Mouse (Mus musculus): ENCODE results near the gene Rbp3. TPM values are rescaled to one million over a fixed set of nuclear protein-coding genes. Genes with fewer than 3 reads are reported as not detected.

The Rbp3 gene
- polyA plus RNA-seq (2017; shearing (Covaris generic)), result not detected

DNA sequence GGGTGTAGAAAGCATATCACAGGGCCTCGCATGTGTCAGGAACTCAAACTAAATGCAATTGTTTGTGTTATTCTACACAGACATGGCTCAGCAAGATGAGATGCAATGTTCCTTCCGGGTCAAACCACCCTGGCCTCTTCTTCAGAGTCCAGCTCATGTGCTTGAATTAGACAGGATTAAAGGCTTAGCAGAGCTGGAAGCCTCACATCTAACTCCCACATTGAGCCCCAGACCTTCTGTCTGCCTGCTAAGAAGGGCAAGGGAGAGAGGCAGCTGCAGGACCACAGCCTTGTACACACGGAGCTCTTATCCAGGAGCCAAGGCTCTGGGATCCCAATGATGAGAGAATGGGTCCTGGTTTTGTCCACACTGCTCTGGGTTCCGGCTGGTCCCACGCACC is at the start of gene Rbp3:
Gene Rbp3, plus strand, starts transcription at position 243 of the 400 bp plus-strand sequence.
- ATAC-seq, result no peak

DNA sequence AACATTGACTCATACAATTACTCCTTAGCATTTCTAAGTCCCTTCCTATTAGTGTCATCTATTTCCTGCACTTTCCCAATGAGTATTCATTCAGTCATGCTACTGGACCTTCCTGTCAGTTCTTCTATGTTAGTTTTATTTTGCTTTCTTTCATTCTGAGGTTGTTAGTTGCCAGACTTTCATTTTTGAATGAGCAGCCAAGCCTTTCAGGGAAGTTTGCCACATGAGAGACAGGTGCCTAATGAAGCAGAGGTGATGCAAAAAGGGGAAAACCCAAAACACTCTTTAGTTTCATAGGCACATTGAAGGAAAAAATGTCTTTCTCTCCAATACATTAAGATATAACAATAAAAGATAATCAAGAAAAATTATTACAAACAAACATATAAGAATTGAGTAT is 49.0 kb upstream of the Rbp3 start:
- no peak for ATAC-seq

DNA sequence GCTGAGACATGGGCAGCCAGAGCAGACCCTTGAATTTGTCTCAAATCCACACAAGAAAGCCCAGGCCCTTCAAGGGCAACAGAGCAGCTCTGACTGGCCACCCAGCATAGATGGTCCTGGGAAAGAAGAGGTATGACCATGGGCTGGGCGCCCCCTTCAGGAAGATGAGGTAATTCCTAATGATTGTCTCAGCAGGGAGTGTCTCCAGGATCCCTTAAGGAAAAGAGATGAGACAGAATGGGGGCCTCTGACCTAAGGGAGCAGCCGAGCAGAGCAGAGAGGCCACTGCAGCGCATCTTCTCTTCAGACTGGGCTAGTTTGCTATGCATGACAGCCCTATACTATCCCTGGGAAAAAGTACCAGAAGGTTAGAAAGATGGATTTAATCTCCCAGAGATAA is 40.1 kb upstream of the Rbp3 start:
- ATAC-seq, result no peak

DNA sequence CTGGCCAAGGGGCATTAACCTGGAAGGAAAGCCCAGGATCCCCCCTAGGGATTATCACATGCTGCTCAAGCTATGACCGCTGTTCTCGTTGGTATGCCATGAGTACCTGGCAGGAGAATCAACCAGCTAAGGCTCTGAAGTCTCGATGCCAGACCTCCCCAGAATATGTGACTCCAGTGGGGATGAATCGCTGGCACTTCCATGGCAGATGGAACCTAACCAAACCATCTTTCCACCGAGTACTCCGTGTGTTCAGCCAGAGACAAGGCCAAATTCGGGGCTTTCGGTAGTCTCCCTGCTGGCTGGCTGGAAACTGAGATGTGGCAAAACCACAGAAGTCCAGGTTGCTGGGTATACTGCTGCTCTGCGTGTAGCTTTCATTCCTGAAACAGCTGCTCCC is 39.6 kb upstream of the Rbp3 start:
- no peak for ATAC-seq

DNA sequence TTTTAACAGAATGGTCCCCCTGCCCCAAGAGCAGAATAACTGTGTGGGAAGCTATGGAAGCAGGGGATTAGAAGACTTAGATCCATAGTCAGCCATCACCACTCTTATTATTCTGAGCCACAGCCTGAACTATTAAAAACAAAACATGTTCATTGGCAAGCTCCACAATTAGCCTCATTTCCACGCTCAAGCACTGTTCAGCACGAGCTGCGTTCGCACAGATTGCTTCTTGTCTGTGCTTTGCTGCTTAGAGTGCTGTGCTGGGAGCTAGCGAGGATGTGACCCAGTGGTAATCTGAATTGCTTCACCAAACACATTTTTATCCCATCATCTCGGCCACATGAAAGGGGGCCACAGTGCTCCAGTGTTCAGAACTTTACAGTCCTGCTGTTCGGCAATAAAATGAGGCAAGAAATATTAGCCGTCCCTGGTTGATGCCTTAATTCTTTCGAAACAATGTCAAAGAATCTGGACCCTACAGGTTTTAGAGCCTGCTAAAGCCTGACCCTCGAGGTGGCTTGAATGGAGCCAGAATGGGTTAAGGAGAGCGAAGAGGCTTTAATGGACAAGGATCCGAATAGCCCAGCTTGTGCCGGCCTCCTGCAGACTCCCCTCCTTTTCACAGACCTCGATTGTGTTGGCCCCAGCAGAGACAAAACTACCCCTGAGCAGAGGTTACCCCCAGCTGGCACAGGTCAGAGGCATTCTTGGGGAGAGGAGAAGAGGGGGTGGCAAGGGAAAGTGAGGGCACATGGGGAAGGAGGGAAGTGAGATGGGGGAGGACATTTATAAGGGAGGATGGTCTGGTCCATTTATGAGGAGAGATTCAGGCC is 32.9 kb upstream of the Rbp3 start:
- no peak for ATAC-seq

DNA sequence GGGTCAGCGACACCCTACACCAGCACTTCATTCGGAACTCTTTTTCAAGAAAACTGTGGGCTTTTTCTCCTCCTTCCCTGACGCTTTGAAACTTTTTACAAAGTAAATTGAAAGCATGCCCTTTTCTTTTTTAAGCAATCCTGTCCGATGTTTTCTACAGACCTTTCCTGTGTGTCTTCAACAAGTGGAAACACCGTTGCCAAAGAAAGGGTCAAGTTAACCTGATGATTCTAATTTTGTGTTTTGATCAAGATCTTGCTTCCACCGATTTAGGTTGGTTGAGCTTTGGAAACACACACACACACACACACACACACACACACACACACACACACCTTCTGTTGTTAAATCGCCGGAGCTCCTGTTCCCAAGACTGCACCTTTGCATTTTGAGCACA is 31.0 kb upstream of the Rbp3 start:
- no peak for ATAC-seq

DNA sequence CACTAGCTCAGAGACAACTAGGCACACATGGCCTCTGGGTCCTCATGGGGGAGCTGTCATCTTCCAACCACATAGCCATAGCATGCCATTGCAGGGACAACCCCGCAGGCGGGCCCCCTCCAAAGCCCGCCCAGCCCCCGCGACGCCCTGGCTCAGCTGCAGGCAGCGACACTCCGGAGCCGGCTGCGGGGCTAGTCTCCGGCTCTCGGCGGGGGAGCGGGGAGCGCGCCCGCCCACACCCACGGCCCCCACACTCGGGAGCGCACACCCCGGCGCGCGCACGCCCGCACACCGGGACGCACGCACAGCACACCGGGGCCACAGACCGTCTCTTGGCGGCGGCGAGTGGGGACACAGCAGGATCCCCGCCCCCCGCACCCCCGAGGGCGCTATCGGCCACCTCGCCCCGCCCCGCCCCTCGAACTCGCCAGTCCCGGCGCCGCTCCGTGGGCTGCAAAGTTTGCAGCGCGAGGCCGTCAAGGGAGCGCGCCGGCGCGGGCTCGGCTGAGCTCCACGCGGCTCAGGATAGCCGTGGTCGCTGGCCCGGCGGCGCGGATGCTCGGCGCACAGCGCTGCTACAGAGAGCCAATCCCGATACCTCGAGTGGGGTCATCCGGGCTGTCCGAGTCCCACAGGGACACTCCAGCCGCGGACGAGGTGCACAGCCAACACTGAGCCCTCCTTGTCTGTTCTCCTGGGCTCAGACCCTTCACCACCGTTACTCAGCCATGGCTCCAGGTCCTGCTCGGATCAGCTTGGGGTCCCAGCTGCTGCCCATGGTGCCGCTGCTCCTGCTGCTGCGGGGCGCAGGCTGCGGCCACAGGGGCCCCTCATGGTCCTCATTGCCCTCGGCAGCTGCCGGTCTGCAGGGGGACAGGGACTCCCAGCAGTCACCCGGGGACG is 30.4 kb upstream of the Rbp3 start, which contains the start of gene Gdf10:
Gene Gdf10, plus strand, starts transcription at position 420 of the 903 bp plus-strand sequence.
- ATAC-seq, result no peak

DNA sequence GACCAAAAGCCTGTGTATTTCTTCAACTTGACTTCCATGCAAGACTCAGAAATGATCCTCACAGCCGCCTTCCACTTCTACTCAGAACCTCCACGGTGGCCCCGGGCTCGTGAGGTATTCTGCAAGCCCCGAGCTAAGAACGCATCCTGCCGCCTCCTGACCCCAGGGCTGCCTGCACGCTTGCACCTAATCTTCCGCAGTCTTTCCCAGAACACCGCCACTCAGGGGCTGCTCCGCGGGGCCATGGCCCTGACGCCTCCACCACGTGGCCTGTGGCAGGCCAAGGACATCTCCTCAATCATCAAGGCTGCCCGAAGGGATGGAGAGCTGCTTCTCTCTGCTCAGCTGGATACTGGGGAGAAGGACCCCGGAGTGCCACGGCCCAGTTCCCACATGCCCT is 21.9 kb upstream of the Rbp3 start:
- ATAC-seq, result no peak

DNA sequence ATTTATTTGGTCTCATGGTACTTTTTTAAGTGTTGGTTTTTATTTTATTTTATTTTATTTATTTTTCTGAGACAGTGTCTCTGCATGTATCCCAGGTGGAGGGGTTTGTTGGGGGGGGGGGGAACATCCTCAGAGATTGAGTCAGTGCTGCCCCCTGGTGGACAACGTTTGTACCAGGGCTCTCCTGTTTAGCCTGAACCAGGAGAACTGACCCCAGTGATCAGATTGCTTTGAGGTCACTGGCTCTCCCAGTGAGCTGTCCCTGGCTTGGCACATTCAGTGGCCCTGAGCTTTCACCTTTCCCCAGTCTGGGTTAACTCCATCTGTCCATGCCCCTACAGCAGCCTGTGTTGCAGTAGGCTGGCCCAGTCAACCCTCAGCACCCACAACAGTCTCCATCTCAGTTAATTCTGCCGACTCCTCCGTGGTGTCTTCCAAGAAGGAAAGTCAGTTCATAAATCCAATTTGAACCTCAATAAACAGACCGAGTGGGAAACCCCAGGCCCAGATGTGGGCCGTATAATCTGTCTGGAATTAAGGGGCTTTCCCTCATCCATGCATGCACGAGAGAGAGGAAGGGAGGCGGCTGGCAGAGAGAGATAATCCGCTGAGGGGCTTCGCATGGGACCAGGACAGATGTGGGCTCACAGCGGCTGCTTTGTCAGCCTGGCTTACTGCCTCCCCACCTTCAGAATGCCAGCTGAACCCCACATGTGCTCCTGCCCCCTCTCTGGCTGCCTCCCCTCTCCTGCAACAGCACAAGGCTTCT is 20.7 kb upstream of the Rbp3 start:
- ATAC-seq, result no peak

DNA sequence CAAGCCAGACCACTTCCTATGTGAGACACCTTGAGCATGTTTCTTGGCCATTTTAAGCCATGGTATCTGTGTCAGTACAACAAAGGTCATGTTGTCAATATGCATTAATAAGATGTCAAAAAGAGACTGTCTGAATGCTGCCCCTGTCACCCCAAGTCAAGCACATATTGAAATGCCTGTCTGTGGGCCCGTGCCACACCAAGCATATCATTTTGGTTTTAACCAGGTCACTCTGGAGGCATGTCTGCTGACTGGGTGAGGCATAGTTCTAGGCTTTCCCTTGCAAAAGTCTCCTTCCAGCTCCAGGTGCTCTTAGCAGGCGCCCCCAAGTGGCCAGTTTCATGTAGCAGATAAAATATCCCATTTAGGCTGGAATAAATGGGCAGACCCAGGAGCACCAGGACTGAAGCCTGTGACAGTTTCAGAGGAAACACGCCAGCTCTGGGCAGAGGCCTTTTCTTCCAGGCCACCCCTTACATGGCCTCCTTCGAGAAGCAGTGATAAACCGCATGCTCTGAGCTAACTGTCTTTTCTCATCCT is 20.0 kb upstream of the Rbp3 start:
- no peak for ATAC-seq

DNA sequence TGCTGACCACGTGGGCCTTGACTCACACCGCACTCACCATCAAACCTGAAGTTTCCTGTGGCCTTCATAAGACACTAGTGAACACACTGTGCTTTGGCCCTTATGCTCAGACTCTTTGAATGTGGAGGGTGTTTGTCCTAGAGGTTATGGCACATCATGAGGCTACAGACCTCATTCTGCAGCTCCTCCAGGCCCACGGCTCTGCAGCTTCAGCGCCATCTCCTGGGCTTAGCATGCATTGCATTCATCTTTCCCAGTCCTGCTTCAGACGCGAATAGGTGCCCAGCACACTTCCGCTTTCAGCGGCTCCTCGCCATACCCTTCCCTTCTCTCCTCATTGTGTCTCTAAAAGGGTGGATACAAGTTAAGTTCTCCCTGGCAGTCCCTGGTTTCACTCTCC is 14.7 kb upstream of the Rbp3 start:
- no peak for ATAC-seq

DNA sequence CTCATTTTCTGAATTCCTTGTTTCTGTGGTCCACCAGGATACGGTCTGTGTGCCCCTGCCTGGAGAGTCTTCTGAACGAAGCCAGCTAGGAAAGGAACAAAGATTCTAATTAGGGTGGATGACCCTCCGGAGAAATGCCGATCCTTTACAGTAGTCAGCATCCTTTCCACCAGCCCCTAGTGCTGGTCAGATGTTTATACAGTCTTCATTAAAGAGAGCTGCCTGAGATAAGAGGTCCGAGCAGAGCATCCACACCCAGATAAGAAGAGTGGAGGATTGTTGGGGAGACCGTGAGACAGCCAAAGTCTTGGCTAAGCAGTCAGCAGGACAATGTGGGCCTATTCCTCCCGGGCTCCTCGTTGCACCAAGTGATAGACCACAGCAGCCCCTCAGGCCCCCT is 13.1 kb upstream of the Rbp3 start, which contains the start of gene Gdf2:
Gene Gdf2, plus strand, starts transcription at position 301 of the 400 bp plus-strand sequence.
- ATAC-seq, result no peak

DNA sequence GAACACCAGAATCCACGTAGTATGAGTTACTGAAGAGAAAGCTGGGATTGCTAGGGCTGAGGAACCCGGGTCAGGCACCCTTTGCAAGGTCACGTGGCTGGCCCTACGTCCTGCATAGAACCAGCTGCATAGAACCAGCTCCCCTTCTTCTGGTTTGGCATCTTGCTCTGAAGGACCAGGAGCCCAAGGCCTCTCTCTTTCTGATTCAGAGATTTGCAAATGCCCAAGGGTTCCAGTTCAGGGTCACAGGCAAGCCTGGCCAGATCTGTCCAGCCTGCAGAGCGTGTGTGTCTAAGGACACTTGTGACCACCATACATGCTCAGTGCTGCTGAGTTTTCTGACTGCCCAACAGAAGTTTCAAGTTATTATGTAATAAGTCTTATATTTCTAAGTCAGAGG is 11.6 kb upstream of the Rbp3 start:
- ATAC-seq, result no peak

DNA sequence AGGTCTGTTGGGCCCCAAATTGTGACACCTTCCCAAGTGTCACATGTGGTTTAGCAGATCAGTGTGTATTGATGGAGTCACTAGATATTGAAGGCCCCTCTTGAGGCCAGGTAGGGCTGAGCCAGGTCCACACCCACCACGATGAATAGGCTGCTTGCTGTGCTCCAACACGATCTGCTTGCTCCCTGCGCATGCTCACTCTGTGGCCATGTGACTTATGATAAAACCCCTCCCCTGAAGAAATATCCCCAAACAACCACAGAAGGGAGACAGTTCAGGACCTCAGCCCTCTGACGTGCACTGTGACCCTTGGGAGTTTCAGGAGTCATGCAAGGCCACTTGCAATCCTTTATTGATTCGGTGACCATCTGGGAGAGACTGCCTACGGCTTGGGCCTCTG is 7.7 kb upstream of the Rbp3 start:
- ATAC-seq, result no peak

DNA sequence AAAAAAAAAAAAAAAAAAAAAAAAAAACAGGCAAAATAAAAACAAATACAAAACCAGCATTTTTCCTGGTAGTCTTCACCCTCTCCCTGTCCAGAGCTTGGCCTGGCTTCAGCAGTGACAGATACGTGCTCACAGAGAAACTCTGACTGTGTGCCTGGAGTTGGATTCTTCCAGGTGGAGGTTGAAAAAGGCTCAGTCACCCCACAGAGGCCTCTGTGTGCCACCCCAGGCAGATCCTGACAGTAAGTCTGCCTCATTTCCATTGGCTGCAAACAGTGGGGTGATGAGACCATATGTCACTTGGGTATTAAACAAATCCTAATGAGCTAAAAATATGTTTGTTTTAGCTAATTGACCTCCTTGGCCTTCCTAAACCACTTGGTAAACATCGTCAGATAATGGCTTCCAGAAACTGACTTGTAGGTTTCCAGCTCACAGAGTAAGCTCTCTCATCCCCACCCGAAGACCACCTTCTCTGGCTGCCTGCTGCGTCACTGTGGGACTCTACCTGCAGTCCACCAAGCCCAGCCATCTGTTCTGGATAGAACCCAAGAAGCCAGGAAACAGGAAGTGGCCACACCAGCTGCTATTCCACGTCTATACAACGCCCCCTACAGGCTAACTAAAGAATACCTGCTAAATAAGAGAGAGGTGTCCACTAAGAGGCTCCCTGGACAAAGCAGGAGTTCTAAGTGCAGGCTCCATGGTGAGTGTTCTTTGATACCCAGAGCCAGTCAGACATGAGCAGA is 1.4 kb upstream of the Rbp3 start:
- no peak for ATAC-seq

DNA sequence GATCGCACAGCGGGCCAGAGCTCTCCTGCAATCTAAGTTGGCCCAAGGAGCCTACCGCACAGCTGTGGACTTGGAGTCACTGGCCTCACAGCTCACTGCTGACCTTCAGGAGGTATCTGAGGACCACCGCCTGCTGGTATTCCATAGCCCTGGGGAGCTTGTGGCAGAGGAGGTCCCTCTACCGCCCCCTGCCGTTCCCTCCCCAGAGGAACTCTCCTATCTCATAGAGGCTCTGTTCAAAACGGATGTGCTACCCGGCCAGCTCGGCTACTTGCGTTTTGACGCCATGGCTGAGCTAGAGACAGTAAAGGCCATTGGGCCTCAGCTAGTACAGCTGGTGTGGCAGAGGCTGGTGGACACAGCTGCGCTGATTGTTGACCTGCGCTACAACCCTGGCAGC is 2.3 kb downstream of the Rbp3 start:
- ATAC-seq, result no peak

DNA sequence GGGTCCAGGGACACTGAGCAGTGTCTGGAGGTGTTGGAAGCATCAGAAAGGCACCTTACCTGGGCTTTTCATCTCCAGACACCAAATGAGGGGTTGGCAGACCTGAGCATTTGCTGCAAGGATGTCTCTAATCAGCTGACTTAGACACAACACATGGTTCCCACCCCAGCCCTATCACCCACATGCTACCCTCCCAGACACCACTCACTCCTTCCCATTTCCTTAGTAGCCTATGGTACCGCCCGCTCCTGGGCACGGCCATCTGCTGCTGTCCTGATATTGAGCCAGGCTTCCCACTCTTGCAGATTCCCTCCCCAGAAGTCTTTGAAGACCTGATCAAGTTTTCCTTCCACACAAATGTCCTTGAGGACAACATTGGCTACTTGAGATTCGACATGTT is 4.4 kb downstream of the Rbp3 start:
- ATAC-seq, result no peak

DNA sequence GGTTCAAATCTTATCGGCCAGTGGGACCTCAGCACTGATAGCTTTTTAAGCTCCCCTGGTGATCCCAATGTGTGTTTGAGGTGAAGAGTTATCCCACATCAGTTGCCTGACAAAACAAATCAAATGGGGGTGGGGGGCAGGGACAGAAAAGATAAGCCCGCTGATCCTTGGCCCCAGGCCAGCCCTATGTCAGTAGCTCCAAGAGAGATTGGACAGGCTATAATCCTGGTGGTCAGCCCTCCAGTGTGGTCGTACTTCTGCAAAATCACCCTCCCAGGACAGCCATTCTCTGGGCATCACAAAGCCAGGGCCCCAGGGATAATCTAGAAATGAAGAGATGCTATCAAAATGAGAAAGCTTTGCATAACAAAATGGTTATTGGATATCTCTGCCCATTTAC is 5.0 kb downstream of the Rbp3 start:
- no peak for ATAC-seq

DNA sequence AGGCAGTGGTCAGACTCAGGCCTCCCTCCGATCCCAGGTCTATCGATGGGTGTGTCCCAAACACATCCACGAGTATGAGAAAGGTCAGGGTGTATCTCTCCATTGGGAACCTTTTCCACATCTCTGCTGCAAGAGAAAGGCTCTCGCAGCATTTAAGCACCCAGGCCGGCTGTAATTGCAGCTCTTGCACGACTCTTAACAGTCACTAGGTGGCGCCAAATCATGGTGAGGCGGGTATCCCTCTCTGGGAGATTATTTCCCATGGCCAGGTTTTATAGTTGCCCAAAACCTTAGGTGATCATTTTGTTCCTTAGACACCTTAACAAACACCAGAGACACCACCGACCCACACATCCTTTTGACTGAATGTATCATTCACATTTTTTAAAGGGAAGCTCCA is 5.5 kb downstream of the Rbp3 start:
- no peak for ATAC-seq

DNA sequence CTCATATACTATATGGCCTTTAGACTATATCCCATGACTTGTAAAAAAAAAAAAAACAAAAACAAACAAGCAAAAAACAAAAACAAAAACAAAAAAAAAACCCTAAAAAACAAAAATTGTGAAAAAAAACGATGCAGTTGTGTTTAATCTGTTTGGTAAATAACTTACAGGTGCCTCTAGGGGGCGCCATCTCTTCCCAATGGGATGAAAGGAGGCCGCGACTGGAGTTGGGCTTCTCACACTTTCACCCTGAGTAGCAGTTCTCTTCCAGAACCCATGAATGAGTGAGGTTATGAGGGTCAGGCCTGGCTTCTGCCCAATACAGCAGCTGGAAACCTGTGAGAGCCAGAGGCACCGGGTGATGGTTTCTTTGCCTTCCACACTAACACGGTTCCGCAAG is 11.9 kb downstream of the Rbp3 start:
- no peak for ATAC-seq

DNA sequence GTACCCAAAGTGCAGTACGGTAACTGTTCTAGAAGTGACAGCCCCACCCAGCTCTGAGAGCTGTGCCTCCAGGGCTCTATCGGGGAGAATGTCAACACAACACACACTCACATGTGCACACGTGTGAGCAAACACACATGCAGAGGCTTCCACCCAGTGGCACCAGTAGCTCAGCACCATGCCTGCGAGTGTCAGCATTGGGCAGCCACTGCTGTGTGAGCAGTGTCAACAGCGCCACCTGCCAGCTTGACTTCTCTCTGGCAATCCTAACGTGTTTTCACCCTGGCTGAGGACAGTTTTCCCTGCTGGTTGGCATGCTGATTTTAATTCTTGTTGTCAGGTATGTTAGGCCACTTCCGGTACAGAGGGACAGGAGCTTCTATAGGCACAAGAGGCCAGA is 18.9 kb downstream of the Rbp3 start:
- ATAC-seq, result no peak

DNA sequence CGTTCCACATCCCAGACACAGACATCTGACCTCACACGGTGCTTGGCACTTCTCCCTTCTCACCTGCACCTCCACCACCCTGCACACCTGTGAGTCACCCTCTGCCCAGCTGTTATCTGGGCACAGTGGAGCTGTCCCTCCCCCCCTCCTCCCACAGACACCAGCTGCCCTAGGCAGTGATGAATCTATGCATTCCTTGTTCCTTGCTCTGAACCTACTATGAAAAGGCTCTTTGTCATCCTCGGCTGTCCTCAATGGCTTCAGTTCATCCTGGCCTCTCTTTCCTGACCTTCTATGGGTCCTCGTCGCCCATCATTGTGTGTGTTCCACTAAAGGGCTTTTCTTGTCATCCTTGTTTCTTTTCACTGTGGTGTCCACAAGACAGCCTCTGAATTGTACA is 20.9 kb downstream of the Rbp3 start:
- ATAC-seq, result no peak

All from inflammation-experienced regulatory T-cells, adult 6 months (primary cell).